Mouse (Mus musculus): ENCODE measurements at regions not wholly inside any gene's neighbourhood (a gene's known extent, or its start where the extent isn't known, plus 50 kb on each side); places are given as distances from the start of the nearest gene placed in this dataset.
A peak's percentile ranks its signal among the peaks of the same experiment; 100 is the strongest.

GRCm38 (mm10) chr13:43975281-43975680 is 190.7 kb downstream of the Cd83 start:
- no peak for DNase-seq

- DNase-seq, result no peak
These were observed 191.2 kb downstream of the Cd83 start for GRCm38 (mm10) chr13:43975801-43976200.

DNA sequence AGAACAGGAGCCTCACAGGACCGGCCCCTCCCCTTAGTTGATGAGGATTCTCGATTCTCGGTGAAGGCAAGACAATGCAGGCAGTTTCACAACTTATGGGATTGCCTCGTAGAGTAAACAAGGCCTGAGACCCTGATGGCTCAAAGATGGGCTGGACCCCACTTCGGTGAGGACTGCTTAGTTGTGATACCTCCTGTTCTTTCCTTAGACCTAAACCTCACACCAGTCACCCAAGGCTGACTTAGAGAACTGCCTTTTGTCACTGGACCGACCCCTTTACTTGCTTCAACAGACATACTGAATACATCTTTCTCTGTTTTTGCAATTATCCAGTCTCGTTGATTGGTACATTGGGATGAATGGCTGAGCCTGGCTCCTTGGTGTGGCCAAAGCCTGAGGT is 192.1 kb downstream of the Cd83 start:
- DNase-seq, result no peak

- no peak for DNase-seq
These were observed 202.8 kb downstream of the Cd83 start for GRCm38 (mm10) chr13:43987338-43987737.

DNA sequence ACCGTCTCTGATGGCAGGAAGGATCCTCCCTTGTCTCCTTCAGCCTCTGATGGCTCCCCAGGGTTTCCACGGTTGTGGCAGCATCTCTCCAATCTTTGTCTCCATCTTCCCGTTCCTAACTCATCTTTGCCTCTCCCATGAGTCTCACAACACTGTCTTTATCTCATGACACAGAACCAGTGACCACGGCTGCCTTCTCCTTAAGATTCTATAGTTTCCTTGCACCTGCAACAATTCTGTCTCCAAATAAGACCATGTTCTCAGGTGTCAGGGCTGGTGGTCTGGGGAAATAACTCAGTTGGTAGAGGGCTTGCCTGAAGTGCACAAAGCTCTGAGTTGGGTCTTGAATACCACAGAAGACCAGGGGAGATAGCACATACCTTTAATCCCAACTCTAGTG is 203.8 kb downstream of the Cd83 start:
- DNase-seq, result no peak

DNA sequence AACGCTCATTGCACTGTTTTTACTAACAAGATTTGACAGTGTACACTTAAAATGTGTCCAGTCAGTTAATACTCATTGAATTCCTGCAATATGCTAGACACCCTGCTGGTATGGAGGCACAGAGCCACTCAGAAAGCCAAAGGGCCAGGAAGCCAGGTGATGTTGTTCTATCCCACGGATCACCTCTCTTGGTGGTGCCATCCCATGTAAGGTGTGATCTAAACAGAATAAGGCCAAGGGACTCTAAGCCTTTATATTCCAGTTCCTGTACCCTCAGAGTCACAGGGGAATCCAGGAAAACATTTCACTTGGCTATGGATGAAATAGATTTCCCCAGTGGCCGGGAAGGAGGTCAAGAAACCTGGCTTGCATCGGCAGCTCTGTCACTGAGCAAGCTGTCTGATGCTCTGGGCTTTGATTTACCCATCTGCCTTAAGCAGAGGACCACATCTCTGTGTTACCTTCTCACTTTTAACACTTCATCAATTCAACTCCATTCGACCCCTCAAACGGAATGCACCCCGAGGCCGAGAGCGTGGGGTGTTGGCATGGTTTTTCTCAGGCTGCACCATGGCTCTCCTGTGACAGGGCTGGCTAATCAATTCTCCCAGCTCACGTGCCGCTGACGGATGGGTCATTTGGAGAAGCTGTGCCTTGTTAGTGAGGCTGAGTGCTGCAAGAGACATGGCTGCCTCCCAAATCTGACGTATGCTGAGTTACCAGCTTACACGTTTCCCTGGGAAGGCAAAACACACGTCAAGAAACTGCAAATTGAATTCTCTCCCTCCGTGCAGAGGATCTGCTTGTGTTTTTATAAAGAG is 205.9 kb downstream of the Cd83 start:
- peak; percentile 65 for DNase-seq

GRCm38 (mm10) chr13:43991774-43992173 is 207.2 kb downstream of the Cd83 start:
- peak; percentile 74 for DNase-seq

GRCm38 (mm10) chr13:43992968-43993367 is 208.4 kb downstream of the Cd83 start:
- no peak for DNase-seq

DNA sequence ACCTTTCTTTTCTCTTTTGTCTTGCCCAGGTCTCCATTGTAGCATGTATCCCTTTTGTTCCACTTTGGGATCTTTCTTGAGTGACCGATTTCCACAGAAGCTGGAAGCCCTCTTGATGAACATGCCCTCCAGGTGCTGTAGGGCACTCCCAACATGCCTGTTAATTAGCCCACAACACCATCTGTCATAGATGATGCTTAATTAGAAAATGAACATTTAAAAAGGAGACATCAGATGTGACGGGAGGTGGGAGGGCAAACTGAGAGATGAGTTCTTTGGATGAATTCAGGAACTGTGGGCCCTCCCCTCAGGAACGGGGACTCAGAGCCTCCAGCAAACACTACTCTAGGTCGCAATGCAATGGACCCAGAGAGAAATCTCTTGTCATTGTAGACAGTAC is 209.8 kb downstream of the Cd83 start:
- DNase-seq, result no peak

DNA sequence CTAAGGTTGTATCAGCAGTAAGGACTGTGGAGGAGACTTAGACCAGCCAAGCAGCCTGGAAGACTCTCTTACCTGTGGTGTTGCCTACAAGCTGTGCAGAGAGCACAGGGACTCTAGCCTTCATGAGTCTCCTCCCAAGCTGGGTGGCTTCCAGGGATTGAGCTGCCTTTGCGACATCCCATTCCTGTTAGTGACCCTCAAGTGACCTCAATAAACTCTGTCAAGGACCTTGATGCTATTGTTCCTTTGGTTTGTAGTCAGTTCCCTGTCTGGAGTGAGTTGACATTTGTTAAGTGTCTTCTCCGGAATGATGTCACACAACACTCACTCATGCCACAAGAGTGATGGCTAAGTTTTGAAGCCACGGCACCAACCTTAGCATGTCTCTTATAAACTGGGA is 211.0 kb downstream of the Cd83 start:
- DNase-seq, result peak; percentile 36

DNA sequence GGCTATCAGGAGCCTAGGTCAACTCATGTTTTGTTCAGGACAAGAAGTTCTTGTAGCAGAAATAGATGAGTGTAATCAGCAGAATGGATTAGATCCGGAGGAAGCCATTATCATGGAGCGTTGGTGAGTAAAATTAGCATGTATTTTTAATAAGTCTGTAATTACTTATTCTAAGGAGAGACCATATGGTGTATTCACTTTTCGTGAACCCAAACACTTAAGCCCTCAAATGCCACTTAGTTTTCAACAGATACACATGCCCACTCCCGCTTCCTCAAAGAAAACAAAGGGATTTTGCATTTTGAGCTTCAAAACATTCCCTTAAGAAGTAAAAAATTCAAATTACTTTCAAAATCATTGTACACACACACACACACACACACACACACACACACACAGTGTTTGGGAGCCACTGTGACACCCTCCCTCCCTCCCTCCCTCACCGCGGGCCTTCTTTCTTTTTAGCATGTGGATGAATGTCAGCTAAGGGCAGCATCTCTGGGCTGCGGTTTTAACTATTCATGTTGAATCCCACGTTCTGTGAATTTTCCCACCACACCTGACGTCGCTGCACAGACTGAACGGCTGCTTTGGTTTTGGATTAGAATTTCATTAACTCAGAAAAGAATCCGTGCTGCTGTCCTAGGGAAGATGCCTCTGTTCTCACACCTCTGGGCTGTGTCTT is 217.4 kb downstream of the Cd83 start:
- no peak for DNase-seq

- DNase-seq, result no peak
These were observed 228.3 kb downstream of the Cd83 start for GRCm38 (mm10) chr13:44012868-44013267.

GRCm38 (mm10) chr13:44018489-44019303 is 234.1 kb downstream of the Cd83 start:
- no peak for DNase-seq

- no peak for DNase-seq
These were observed 234.7 kb downstream of the Cd83 start for GRCm38 (mm10) chr13:44019304-44019583.

DNA sequence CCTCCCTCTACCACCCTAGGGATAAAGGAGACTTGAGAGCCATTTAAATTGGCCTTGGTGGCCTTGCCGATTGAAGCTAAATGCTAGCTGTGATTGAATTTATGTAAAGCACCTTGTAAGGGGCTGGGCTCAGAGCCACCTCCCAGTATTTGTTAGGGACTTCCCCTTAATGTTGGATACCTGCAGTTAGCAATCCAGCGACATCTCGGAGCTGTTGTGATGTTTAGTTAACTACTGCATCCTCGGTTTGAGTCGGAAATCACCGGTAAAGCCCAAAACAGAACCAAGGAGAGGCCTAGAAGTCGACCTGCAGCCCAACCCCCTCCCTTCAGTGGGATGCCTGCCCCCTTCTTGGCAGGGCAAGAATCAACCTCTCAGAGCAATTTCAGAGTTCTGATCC is 236.3 kb downstream of the Cd83 start:
- DNase-seq, result no peak

GRCm38 (mm10) chr13:44022106-44022505 is 237.5 kb downstream of the Cd83 start:
- DNase-seq, result no peak

DNA sequence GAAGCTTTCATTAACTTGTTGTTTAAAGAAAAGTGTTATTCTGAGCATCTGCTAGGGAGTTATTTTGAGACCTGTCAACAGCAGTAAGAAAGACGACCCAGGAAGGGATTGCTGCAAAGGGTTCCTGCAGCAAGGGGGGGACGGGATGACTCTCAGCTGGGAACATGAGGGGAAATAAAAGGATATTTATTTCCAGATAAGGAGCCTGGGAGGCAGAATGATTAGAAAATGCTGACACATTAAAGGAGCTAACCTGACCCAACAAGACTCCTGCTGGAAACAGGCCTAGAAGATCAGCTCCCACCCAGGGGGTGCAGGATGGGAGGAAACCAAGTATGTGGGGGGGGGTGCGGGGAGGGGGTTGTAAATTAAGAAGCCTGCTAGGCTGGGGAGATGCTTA is 240.0 kb downstream of the Cd83 start:
- DNase-seq, result no peak

- DNase-seq, result no peak
These were observed 242.0 kb downstream of the Cd83 start for GRCm38 (mm10) chr13:44026321-44027255.

DNA sequence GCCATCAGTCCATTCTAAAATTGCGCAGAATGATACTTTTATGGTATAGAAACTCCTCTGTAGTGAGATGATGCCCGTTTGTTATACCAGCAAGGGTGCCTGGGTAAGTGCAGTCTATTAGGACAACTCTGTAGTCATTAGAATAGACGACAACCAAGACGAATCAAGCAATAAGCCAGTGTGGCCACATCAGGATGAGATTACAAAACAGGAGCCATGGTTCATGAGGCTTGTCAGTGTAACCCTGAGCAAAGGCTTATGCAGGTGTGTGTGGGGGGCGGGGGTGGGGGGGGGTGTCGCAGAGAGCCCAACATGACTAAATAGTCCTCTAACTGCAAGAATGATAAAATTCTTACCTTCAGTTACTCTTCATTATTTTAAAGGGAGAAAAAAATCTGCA is 243.5 kb downstream of the Cd83 start:
- DNase-seq, result no peak

DNA sequence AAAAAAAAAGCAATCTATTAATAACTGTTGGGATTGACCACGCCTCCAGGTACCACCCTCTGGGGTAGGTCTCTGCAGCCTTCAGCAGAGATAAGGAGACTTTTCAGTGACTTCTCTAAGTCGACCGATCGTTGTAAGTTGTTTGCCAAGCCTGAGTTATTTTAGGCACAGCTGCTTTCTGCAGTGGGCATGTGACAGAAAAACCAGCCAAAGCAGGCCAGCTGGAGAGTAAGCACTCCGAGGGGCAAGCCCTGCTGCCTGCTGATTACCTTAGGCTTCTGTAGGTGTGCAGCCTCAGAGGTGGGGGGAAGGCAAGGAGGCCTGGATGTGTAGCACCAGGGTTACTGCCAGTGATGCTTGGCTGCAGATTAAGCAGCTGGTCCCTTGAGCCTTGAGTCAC is 246.0 kb downstream of the Cd83 start:
- peak; percentile 47 for DNase-seq

DNA sequence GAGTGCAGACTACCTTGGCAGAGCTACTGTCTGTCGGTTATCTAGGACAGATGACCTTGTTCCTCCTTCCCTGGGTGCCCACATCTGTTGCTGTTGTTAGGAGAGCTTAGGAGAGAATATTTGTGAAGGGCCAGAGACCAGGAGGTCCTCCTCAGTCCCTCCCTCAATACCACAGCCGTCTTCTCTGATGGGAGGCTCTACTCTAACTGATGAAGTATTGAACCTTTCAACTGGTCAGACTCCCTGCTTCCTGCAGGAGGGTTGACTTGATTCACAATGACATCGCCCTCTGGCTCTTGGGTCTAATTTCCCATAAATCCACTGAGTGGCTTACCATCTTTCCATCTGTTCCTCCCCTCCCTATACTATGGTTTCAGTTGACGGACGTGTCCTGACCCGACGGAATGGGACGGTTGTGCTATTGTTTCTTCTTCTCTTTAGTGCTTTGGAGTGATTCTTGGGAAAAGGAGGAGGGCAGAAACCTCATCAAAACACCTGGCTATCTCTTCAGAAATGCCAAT is 253.3 kb downstream of the Cd83 start:
- DNase-seq, result no peak

DNA sequence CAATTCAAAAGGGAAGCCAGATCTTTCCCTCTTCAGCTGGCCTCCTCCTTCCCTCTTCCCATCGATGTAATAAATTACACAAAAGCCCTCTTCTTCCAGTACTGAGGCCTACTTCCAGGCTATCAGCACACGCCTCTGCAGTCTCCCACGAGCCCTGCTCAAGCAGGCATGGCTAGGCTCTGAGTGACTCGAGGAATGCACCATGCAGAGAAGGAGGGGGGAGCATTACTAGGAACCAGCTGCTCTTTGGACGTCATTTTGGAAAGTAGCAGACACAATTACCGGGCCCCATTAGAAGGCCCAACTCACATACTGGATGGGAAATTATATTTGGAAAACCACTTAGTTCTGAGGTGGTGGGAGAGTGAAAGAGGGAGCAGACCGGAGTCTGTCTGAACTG is 253.7 kb downstream of the Cd83 start:
- DNase-seq, result no peak

Data from heart, postnatal 4 days (tissue).